Mouse (Mus musculus): ENCODE measurements at regions not wholly inside any gene's neighbourhood (a gene's known extent, or its start where the extent isn't known, plus 50 kb on each side); places are given as distances from the start of the nearest gene placed in this dataset.

- DNase-seq (ENCODE audit: low read depth, low spot score), result no peak
- Histone ChIP-seq H3K9me3 (replicated peaks; ENCODE audit: insufficient read depth, low read length) (no peaks in the 10 kb centered on the region), H3K79me2 (ENCODE audit: control insufficient read depth, insufficient read depth, low read length, poor library complexity) (no peaks in the 10 kb centered on the region), H3K27ac (ENCODE audit: control insufficient read depth, low read depth, low read length) (no peak overlapping the region), H3K4me3 (ENCODE audit: control insufficient read depth in 1 of 2, insufficient read depth in 1 of 2, low read depth in 2 of 2, low read length in 2 of 2) (no peak overlapping the region), H3K9ac (ENCODE audit: control insufficient read depth, low read depth, low read length, poor library complexity, severe bottlenecking) (no peak overlapping the region), H3K27me3 (ENCODE audit: control insufficient read depth in 1 of 2, insufficient read depth in 2 of 2, low read length in 2 of 2) (no peaks in the 10 kb centered on the region), H3K36me3 (ENCODE audit: control insufficient read depth in 1 of 2, insufficient read depth in 2 of 2, low read length in 2 of 2) (no peaks in the 10 kb centered on the region), H3K4me1 (ENCODE audit: control insufficient read depth in 1 of 2, insufficient read depth in 2 of 2, low read length in 2 of 2) (no peaks in the 10 kb centered on the region)
- no peak for TF ChIP-seq NELFE (IDR thresholded peaks at IDR 0.05; ENCODE audit: low read depth, low read length)
- TF ChIP-seq HCFC1 (IDR thresholded peaks at IDR 0.05; ENCODE audit: low read depth, low read length), result no peak
- TF ChIP-seq MEF2A (IDR thresholded peaks at IDR 0.05; ENCODE audit: extremely low read depth, insufficient replicate concordance, low read depth, low read length, poor library complexity, severe bottlenecking), result no peak
- no peak for TF ChIP-seq CHD1 (IDR thresholded peaks at IDR 0.05; ENCODE audit: low read depth, low read length)
- TF ChIP-seq JUND (IDR thresholded peaks at IDR 0.05; ENCODE audit: low read depth, low read length), result no peak
- TF ChIP-seq E2F4 (IDR thresholded peaks at IDR 0.05; ENCODE audit: borderline replicate concordance, low read depth, low read length), result no peak
- no peak for TF ChIP-seq MAX (IDR thresholded peaks at IDR 0.05; ENCODE audit: low read length)
- TF ChIP-seq MAZ (IDR thresholded peaks at IDR 0.05; ENCODE audit: low read depth, low read length), result no peak
- no peak for TF ChIP-seq USF1 (IDR thresholded peaks at IDR 0.05; ENCODE audit: low read depth, low read length)
- no peak for TF ChIP-seq POLR2A (IDR thresholded peaks at IDR 0.05; ENCODE audit: control insufficient read depth in 1 of 2, insufficient read depth in 1 of 2, low read depth in 1 of 2, low read length in 2 of 2, poor library complexity in 1 of 2)
- TF ChIP-seq ZNF384 (IDR thresholded peaks at IDR 0.05; ENCODE audit: low read depth, low read length), result no peak
These were observed 234.9 kb upstream of the Arrdc4 start for GRCm38 (mm10) chr7:68983937-68984336.

GRCm38 (mm10) chr7:68982914-68983502, 234.0 kb upstream of the Arrdc4 start:
- Histone ChIP-seq H3K9me3 (replicated peaks; ENCODE audit: insufficient read depth, low read length) (no peaks in the 10 kb centered on the region), H3K36me3 (ENCODE audit: control insufficient read depth in 1 of 2, insufficient read depth in 2 of 2, low read length in 2 of 2) (no peaks in the 10 kb centered on the region), H3K9ac (ENCODE audit: control insufficient read depth, low read depth, low read length, poor library complexity, severe bottlenecking) (no peak overlapping the region), H3K27ac (ENCODE audit: control insufficient read depth, low read depth, low read length) (no peak overlapping the region), H3K4me1 (ENCODE audit: control insufficient read depth in 1 of 2, insufficient read depth in 2 of 2, low read length in 2 of 2) (no peaks in the 10 kb centered on the region), H3K4me3 (ENCODE audit: control insufficient read depth in 1 of 2, insufficient read depth in 1 of 2, low read depth in 2 of 2, low read length in 2 of 2) (no peak overlapping the region), H3K79me2 (ENCODE audit: control insufficient read depth, insufficient read depth, low read length, poor library complexity) (no peaks in the 10 kb centered on the region), H3K27me3 (ENCODE audit: control insufficient read depth in 1 of 2, insufficient read depth in 2 of 2, low read length in 2 of 2) (no peaks in the 10 kb centered on the region)
- TF ChIP-seq HCFC1 (IDR thresholded peaks at IDR 0.05; ENCODE audit: low read depth, low read length), result no peak
- TF ChIP-seq GABPA (IDR thresholded peaks at IDR 0.05; ENCODE audit: low read depth, low read length), result no peak
- TF ChIP-seq MEF2A (IDR thresholded peaks at IDR 0.05; ENCODE audit: extremely low read depth, insufficient replicate concordance, low read depth, low read length, poor library complexity, severe bottlenecking), result no peak
- no peak for TF ChIP-seq ETS1 (IDR thresholded peaks at IDR 0.05; ENCODE audit: low read depth, low read length)
- TF ChIP-seq POLR2AphosphoS2 (IDR thresholded peaks at IDR 0.05; ENCODE audit: low read length), result no peak
- no peak for TF ChIP-seq EP300 (IDR thresholded peaks at IDR 0.05; ENCODE audit: low read depth in 1 of 2, low read length in 2 of 2)
- no peak for TF ChIP-seq RAD21 (IDR thresholded peaks at IDR 0.05; ENCODE audit: low read depth, low read length)
- TF ChIP-seq JUND (IDR thresholded peaks at IDR 0.05; ENCODE audit: low read depth, low read length), result no peak
- no peak for TF ChIP-seq POLR2AphosphoS5 (IDR thresholded peaks at IDR 0.05; ENCODE audit: borderline replicate concordance, low read depth, low read length)
- no peak for TF ChIP-seq SIN3A (IDR thresholded peaks at IDR 0.05; ENCODE audit: low read length)
- TF ChIP-seq ZC3H11A (IDR thresholded peaks at IDR 0.05; ENCODE audit: low read depth, low read length), result no peak
- no peak for DNase-seq (ENCODE audit: low read depth, low spot score)

All from MEL (cell line).